Mouse (Mus musculus) cerebellum, adult 9-10 months (tissue): ENCODE measurements around the gene Klf12.

ENCODE experiments used
- DNase-seq: peaks from one replicate; pipeline ENCODE4 v3.0.0; 2022

Klf12 gene

GRCm38 (mm10) chr14:100010525-100010924, 274.0 kb downstream of the Klf12 start:
- DNase-seq = no peak

GRCm38 (mm10) chr14:100009790-100010382, 274.6 kb downstream of the Klf12 start:
- peak; percentile 65 for DNase-seq

- DNase-seq = no peak
Observed at GRCm38 (mm10) chr14:99983510-99983909, 301.0 kb downstream of the Klf12 start.

- DNase-seq = no peak
Observed at GRCm38 (mm10) chr14:99981209-99981608, 303.3 kb downstream of the Klf12 start.

- DNase-seq = no peak
Observed at GRCm38 (mm10) chr14:99967920-99968319, 316.6 kb downstream of the Klf12 start.

GRCm38 (mm10) chr14:99960500-99961229, 323.8 kb downstream of the Klf12 start:
- no peak for DNase-seq

- no peak for DNase-seq
Observed at GRCm38 (mm10) chr14:99955133-99955532, 329.3 kb downstream of the Klf12 start.

GRCm38 (mm10) chr14:99944221-99945108, 340.0 kb downstream of the Klf12 start:
- DNase-seq = no peak

- peak; percentile 16 for DNase-seq
Observed at GRCm38 (mm10) chr14:99943156-99943555, 341.3 kb downstream of the Klf12 start.

GRCm38 (mm10) chr14:99933456-99933855, 351.0 kb downstream of the Klf12 start:
- DNase-seq = no peak

- DNase-seq = peak; percentile 72
Observed at GRCm38 (mm10) chr14:99931879-99932278, 352.6 kb downstream of the Klf12 start.

GRCm38 (mm10) chr14:99911912-99912311, 372.6 kb downstream of the Klf12 start:
- no peak for DNase-seq

- DNase-seq = no peak
Observed at GRCm38 (mm10) chr14:99910876-99911275, 373.6 kb downstream of the Klf12 start.

GRCm38 (mm10) chr14:99900902-99901301, 383.6 kb downstream of the Klf12 start:
- no peak for DNase-seq

GRCm38 (mm10) chr14:99898861-99899260, 385.6 kb downstream of the Klf12 start:
- no peak for DNase-seq

- DNase-seq = peak; percentile 48
Observed at GRCm38 (mm10) chr14:99894708-99895383, 389.6 kb downstream of the Klf12 start.

- no peak for DNase-seq
Observed at GRCm38 (mm10) chr14:99894062-99894461, 390.4 kb downstream of the Klf12 start.

GRCm38 (mm10) chr14:99886503-99886902, 398.0 kb downstream of the Klf12 start:
- DNase-seq = no peak

GRCm38 (mm10) chr14:99885562-99885961, 398.9 kb downstream of the Klf12 start:
- no peak for DNase-seq

GRCm38 (mm10) chr14:99885128-99885527, 399.4 kb downstream of the Klf12 start:
- no peak for DNase-seq

- no peak for DNase-seq
Observed at GRCm38 (mm10) chr14:99876791-99877578, 407.5 kb downstream of the Klf12 start.

GRCm38 (mm10) chr14:99873725-99874124, 410.8 kb downstream of the Klf12 start:
- no peak for DNase-seq
